Mouse (Mus musculus): ENCODE results near the gene Tbxa2r. TPM values are rescaled to one million over a fixed set of nuclear protein-coding genes. Genes with fewer than 3 reads are reported as not detected.

Gene Tbxa2r
- polyA plus RNA-seq, 1 experiment: 0.16 TPM

DNA sequence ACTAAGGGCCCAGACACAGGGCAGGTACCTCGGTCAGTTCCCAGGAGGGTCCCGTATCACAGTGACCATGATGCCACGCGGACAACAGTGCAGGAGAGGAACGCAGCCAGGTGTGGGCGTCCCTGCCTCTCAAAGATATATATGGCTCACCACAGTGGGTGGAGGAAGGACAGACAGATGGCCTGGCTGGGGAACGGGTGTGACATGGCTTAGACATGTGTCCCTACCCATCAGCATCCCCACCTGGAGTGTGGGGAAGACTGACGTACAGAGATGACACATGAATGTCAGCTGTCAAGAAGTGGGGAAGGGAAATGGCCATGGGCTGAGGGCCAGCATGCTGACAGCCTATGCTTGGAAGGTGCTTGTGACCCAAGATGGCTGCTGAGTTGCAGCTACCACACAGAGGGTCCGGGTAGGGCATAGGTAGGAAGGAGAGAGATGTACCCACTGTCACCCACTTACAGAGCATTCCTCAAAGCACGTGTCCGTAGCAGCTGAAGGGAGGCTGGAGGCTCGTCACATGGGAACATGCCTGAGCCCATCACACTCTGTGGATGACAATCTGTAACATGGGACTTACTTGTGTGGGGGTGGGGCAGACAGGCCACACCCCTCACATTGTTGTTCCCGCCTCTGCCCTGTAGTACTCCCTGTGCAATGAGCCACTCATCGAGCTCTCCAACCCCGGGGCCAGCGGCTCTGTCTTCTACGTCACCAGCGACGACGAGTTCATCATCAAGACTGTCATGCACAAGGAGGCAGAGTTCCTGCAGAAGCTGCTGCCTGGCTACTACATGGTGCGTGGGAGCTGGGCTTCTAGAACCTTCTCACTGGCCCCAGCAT is 21.5 kb upstream of the Tbxa2r start:
- Histone ChIP-seq H3K79me2 (ENCODE audit: control insufficient read depth, insufficient read depth) (peaks cover 5% of the 10 kb centered on the region), H3ac (ENCODE audit: control insufficient read depth, insufficient read length) (no peak overlapping the region), H3K36me3 (ENCODE audit: control insufficient read depth, insufficient read depth) (no peaks in the 10 kb centered on the region), H3K27me3 (ENCODE audit: control insufficient read depth, insufficient read depth, insufficient read length) (no peaks in the 10 kb centered on the region), H3K4me3 (no peak overlapping the region), H3K4me2 (ENCODE audit: low read depth) (no peak overlapping the region)
- TF ChIP-seq E2F4 (IDR thresholded peaks at IDR 0.05; ENCODE audit: insufficient read depth) (no peak), MYOD1 (IDR thresholded peaks at IDR 0.05; ENCODE audit: control insufficient read depth in 1 of 3, insufficient read length in 2 of 3, low read depth in 2 of 3) (peak in 1 of 3 experiments; percentile 70), MYOG (IDR thresholded peaks at IDR 0.05; ENCODE audit: control insufficient read depth in 1 of 3, insufficient read depth in 1 of 3, insufficient read length in 2 of 3, low read depth in 2 of 3) (peak in 1 of 3 experiments; percentile 17)

- Histone ChIP-seq H3K79me2 (ENCODE audit: control insufficient read depth, insufficient read depth) (no peaks in the 10 kb centered on the region), H3K27me3 (ENCODE audit: control insufficient read depth, insufficient read depth, insufficient read length) (no peaks in the 10 kb centered on the region), H3ac (ENCODE audit: control insufficient read depth, insufficient read length) (no peak overlapping the region), H3K36me3 (ENCODE audit: control insufficient read depth, insufficient read depth) (no peaks in the 10 kb centered on the region), H3K4me2 (ENCODE audit: low read depth) (no peak overlapping the region), H3K4me3 (no peak overlapping the region)
- TF ChIP-seq TCF3 (IDR thresholded peaks at IDR 0.05; ENCODE audit: insufficient read length, low read depth): no peak
- TF ChIP-seq USF1 (IDR thresholded peaks at IDR 0.05; ENCODE audit: low read depth): no peak
- TF ChIP-seq POLR2A (IDR thresholded peaks at IDR 0.05; ENCODE audit: insufficient read length, low read depth): no peak
- TF ChIP-seq REST (IDR thresholded peaks at IDR 0.05; ENCODE audit: insufficient read depth, insufficient read length): no peak
- no peak for TF ChIP-seq SRF (IDR thresholded peaks at IDR 0.05; ENCODE audit: control insufficient read depth, insufficient read length, low read depth)
- TF ChIP-seq MAX (IDR thresholded peaks at IDR 0.05; ENCODE audit: low read depth): no peak
- TF ChIP-seq E2F4 (IDR thresholded peaks at IDR 0.05; ENCODE audit: insufficient read depth): no peak
- TF ChIP-seq CEBPB (IDR thresholded peaks at IDR 0.05; ENCODE audit: insufficient read depth, poor library complexity, severe bottlenecking): no peak
- TF ChIP-seq MYOG (IDR thresholded peaks at IDR 0.05; ENCODE audit: control insufficient read depth in 1 of 3, insufficient read depth in 1 of 3, insufficient read length in 2 of 3, low read depth in 2 of 3): no peak
- TF ChIP-seq MYOD1 (IDR thresholded peaks at IDR 0.05; ENCODE audit: control insufficient read depth in 1 of 3, insufficient read length in 2 of 3, low read depth in 2 of 3): no peak
These were observed 19.0 kb upstream of the Tbxa2r start for GRCm38 (mm10) chr10:81309571-81309970.

DNA sequence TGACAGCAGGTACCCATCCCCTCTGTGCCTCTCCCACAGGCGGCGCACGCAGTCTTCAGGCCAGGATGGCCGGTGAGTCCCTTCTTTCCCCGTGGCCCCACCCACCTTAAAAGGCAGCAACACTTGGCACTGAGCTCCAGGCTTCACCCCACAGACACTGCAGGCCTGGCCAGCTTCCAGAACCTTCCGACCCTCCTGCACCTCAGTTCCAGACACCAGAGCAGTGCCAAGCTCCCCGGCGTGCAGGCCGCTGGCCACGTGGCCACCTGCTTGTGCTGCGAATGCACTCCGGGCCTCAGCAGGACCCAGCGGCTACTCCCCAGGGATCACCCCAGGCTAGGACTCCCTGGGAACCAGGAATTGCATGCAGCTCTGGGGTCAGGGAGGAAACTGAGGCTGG is 14.9 kb upstream of the Tbxa2r start:
- no peaks in the 10 kb centered on the region for H3K79me2 ChIP-seq (ENCODE audit: control insufficient read depth, insufficient read depth)
- H3K27me3 ChIP-seq (ENCODE audit: control insufficient read depth, insufficient read depth, insufficient read length): no peaks in the 10 kb centered on the region
- no peaks in the 10 kb centered on the region for H3K36me3 ChIP-seq (ENCODE audit: control insufficient read depth, insufficient read depth)
- no peak overlapping the region for H3K4me2 ChIP-seq (ENCODE audit: low read depth)
- H3ac ChIP-seq (ENCODE audit: control insufficient read depth, insufficient read length): no peak overlapping the region
- TF ChIP-seq E2F4 (IDR thresholded peaks at IDR 0.05; ENCODE audit: insufficient read depth): no peak
- TF ChIP-seq POLR2A (IDR thresholded peaks at IDR 0.05; ENCODE audit: insufficient read length, low read depth): no peak
- no peak for TF ChIP-seq USF1 (IDR thresholded peaks at IDR 0.05; ENCODE audit: low read depth)
- H3K4me3 ChIP-seq: no peak overlapping the region

- no peak overlapping the region for H3ac ChIP-seq (ENCODE audit: control insufficient read depth, insufficient read length)
- H3K79me2 ChIP-seq (ENCODE audit: control insufficient read depth, insufficient read depth): no peaks in the 10 kb centered on the region
- no peaks in the 10 kb centered on the region for H3K36me3 ChIP-seq (ENCODE audit: control insufficient read depth, insufficient read depth)
- TF ChIP-seq TCF3 (IDR thresholded peaks at IDR 0.05; ENCODE audit: insufficient read length, low read depth): no peak
- peak; percentile 32 for TF ChIP-seq USF1 (IDR thresholded peaks at IDR 0.05; ENCODE audit: low read depth)
- H3K27me3 ChIP-seq (ENCODE audit: control insufficient read depth, insufficient read depth, insufficient read length): no peaks in the 10 kb centered on the region
- no peak overlapping the region for H3K4me2 ChIP-seq (ENCODE audit: low read depth)
- no peak overlapping the region for H3K4me3 ChIP-seq
These were observed 14.3 kb upstream of the Tbxa2r start for GRCm38 (mm10) chr10:81314201-81314600.

- H3K4me2 ChIP-seq (ENCODE audit: low read depth): no peak overlapping the region
- no peak overlapping the region for H3ac ChIP-seq (ENCODE audit: control insufficient read depth, insufficient read length)
- no peaks in the 10 kb centered on the region for H3K79me2 ChIP-seq (ENCODE audit: control insufficient read depth, insufficient read depth)
- TF ChIP-seq REST (IDR thresholded peaks at IDR 0.05; ENCODE audit: insufficient read depth, insufficient read length): no peak
- TF ChIP-seq E2F4 (IDR thresholded peaks at IDR 0.05; ENCODE audit: insufficient read depth): no peak
- H3K27me3 ChIP-seq (ENCODE audit: control insufficient read depth, insufficient read depth, insufficient read length): no peaks in the 10 kb centered on the region
- H3K4me3 ChIP-seq: no peak overlapping the region
- no peaks in the 10 kb centered on the region for H3K36me3 ChIP-seq (ENCODE audit: control insufficient read depth, insufficient read depth)
These were observed 12.9 kb upstream of the Tbxa2r start for GRCm38 (mm10) chr10:81315587-81315986.

DNA sequence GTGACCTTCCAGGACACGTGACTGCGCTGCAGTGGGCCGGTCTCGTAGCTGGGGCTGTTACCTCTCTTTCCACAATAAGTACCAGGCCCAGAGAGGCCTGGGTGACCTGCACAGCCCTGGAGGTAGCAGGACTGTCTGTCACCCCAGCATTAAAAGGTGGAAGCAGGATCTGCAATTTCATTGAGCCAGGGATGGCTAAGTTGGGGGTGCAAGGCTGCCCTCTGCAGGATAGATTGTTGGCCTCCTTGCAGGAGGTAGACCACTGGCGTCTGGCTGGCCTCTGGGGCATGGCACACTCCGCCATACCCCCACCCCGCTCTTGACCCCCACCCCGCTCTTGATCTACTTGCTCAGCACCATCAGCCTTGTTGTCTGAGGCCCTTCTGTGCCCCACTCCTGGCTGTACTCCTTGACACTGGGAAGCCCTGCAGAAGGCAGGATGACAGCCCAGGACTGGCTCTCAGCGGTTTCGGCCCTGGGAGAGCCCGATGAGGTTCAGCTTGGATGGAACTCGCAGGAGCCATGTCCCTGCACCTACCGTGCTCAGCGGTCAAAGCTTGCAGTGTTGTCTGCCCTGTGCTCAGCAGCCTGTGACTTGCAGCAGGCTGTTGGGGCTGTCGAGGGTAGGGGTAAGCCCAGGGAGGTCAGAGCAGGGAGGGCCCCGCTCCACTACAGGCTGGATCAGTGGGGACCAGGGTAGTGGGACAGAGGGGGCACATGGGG is 12.0 kb upstream of the Tbxa2r start:
- TF ChIP-seq MYOD1 (IDR thresholded peaks at IDR 0.05; ENCODE audit: control insufficient read depth in 1 of 3, insufficient read length in 2 of 3, low read depth in 2 of 3): no peak
- TF ChIP-seq CEBPB (IDR thresholded peaks at IDR 0.05; ENCODE audit: insufficient read depth, poor library complexity, severe bottlenecking): no peak
- TF ChIP-seq TCF12 (IDR thresholded peaks at IDR 0.05; ENCODE audit: insufficient read depth, poor library complexity, severe bottlenecking): no peak
- Histone ChIP-seq H3K79me2 (ENCODE audit: control insufficient read depth, insufficient read depth) (peaks cover 2% of the 10 kb centered on the region), H3K36me3 (ENCODE audit: control insufficient read depth, insufficient read depth) (no peaks in the 10 kb centered on the region), H3K4me3 (no peak overlapping the region), H3K27me3 (ENCODE audit: control insufficient read depth, insufficient read depth, insufficient read length) (no peaks in the 10 kb centered on the region), H3ac (ENCODE audit: control insufficient read depth, insufficient read length) (no peak overlapping the region), H3K4me2 (ENCODE audit: low read depth) (no peak overlapping the region)
